Mouse (Mus musculus): ENCODE data around the gene Mtif2. TPM values are rescaled to one million over a fixed set of nuclear protein-coding genes. Genes with fewer than 3 reads are reported as not detected.

The Mtif2 gene
- polyA plus RNA-seq (2015; fragmentation: Nextera tagmentation; extraction: Ambion mirVana), result 19.9 and 30.0 TPM in 2 replicates

GRCm38 (mm10) chr11:29525988-29526794 lies at the start of gene Mtif2:
TSS of gene Mtif2 (plus strand) at chr11:29526408.
- Histone ChIP-seq H3K4me1 (replicated peaks; ENCODE audit: control insufficient read depth, insufficient read depth, low read length) (no peaks in the 10 kb centered on the region), H3K27ac (ENCODE audit: low read depth, low read length) (peak within 1 kb of the TSS; percentile 81), H3K36me3 (ENCODE audit: control insufficient read depth, insufficient read depth) (0 out of 2 replicates have a peak, but pooled peaks cover 8% of the 10 kb centered on the region), H3K4me3 (ENCODE audit: low read depth, low read length) (peak within 1 kb of the TSS; percentile 76), H3K4me2 (replicated peaks; ENCODE audit: low read depth) (peak within 1 kb of the TSS; percentile 64), H3K9ac (ENCODE audit: low read depth, low read length) (peak within 1 kb of the TSS; percentile 84), H3K9me3 (ENCODE audit: control insufficient read depth) (no peaks in the 10 kb centered on the region), H3K27me3 (replicated peaks; ENCODE audit: control insufficient read depth, insufficient read depth, low read length) (no peaks in the 10 kb centered on the region)
- peak; percentile 28; the same call in 1 of the 2 replicates for TF ChIP-seq CTCF (IDR thresholded peaks at IDR 0.05; ENCODE audit: low read depth)
- ATAC-seq, result peak; percentile 98
- WGBS, result 2% methylated on average over 47 of the region's 47 CpGs

- Histone ChIP-seq H3K9me3 (ENCODE audit: control insufficient read depth) (no peaks in the 10 kb centered on the region), H3K9ac (ENCODE audit: low read depth, low read length) (no peak overlapping the region), H3K4me2 (replicated peaks; ENCODE audit: low read depth) (no peak overlapping the region), H3K36me3 (ENCODE audit: control insufficient read depth, insufficient read depth) (no peaks in the 10 kb centered on the region; the same call in 1 of the 2 replicates), H3K27ac (ENCODE audit: low read depth, low read length) (no peak overlapping the region), H3K27me3 (replicated peaks; ENCODE audit: control insufficient read depth, insufficient read depth, low read length) (no peaks in the 10 kb centered on the region), H3K4me3 (ENCODE audit: low read depth, low read length) (no peak overlapping the region), H3K4me1 (replicated peaks; ENCODE audit: control insufficient read depth, insufficient read depth, low read length) (no peaks in the 10 kb centered on the region)
- 90% methylated on average over 1 of the region's 1 CpGs for WGBS
- no peak for TF ChIP-seq CTCF (IDR thresholded peaks at IDR 0.05; ENCODE audit: low read depth)
- no peak for ATAC-seq
Observed at GRCm38 (mm10) chr11:29493135-29493534, 33.1 kb upstream of the Mtif2 start.

GRCm38 (mm10) chr11:29496962-29497361 lies 29.2 kb upstream of the Mtif2 start:
- H3K27me3 ChIP-seq (replicated peaks; ENCODE audit: control insufficient read depth, insufficient read depth, low read length), result no peaks in the 10 kb centered on the region
- no peaks in the 10 kb centered on the region for H3K36me3 ChIP-seq (ENCODE audit: control insufficient read depth, insufficient read depth)
- 75% methylated on average over 3 of the region's 3 CpGs for WGBS

GRCm38 (mm10) chr11:29503948-29504893 lies 22.0 kb upstream of the Mtif2 start:
- no peak for ATAC-seq
- TF ChIP-seq CTCF (IDR thresholded peaks at IDR 0.05; ENCODE audit: low read depth), result no peak
- Histone ChIP-seq H3K4me1 (replicated peaks; ENCODE audit: control insufficient read depth, insufficient read depth, low read length) (no peaks in the 10 kb centered on the region), H3K27me3 (replicated peaks; ENCODE audit: control insufficient read depth, insufficient read depth, low read length) (no peaks in the 10 kb centered on the region), H3K36me3 (ENCODE audit: control insufficient read depth, insufficient read depth) (peaks cover 8% of the 10 kb centered on the region; the same call in 1 of the 2 replicates), H3K4me3 (ENCODE audit: low read depth, low read length) (no peak overlapping the region), H3K4me2 (replicated peaks; ENCODE audit: low read depth) (no peak overlapping the region), H3K9me3 (ENCODE audit: control insufficient read depth) (no peaks in the 10 kb centered on the region), H3K27ac (ENCODE audit: low read depth, low read length) (no peak overlapping the region), H3K9ac (ENCODE audit: low read depth, low read length) (no peak overlapping the region)
- WGBS, result 85% methylated on average over 10 of the region's 10 CpGs

More at GRCm38 (mm10) chr11:29496962-29497361, 29.2 kb upstream of the Mtif2 start:
- H3K27ac ChIP-seq (ENCODE audit: low read depth, low read length), result no peak overlapping the region
- H3K4me2 ChIP-seq (replicated peaks; ENCODE audit: low read depth), result no peak overlapping the region
- no peaks in the 10 kb centered on the region for H3K4me1 ChIP-seq (replicated peaks; ENCODE audit: control insufficient read depth, insufficient read depth, low read length)
- no peak overlapping the region for H3K9ac ChIP-seq (ENCODE audit: low read depth, low read length)
- no peak for TF ChIP-seq CTCF (IDR thresholded peaks at IDR 0.05; ENCODE audit: low read depth)
- no peaks in the 10 kb centered on the region for H3K9me3 ChIP-seq (ENCODE audit: control insufficient read depth)
- no peak overlapping the region for H3K4me3 ChIP-seq (ENCODE audit: low read depth, low read length)
- ATAC-seq, result no peak

GRCm38 (mm10) chr11:29504899-29505625 lies 21.1 kb upstream of the Mtif2 start:
- WGBS, result 92% methylated on average over 2 of the region's 2 CpGs
- Histone ChIP-seq H3K9ac (ENCODE audit: low read depth, low read length) (no peak overlapping the region), H3K4me2 (replicated peaks; ENCODE audit: low read depth) (no peak overlapping the region), H3K9me3 (ENCODE audit: control insufficient read depth) (no peaks in the 10 kb centered on the region), H3K27ac (ENCODE audit: low read depth, low read length) (no peak overlapping the region), H3K36me3 (ENCODE audit: control insufficient read depth, insufficient read depth) (peaks cover 8% of the 10 kb centered on the region; the same call in 1 of the 2 replicates), H3K4me1 (replicated peaks; ENCODE audit: control insufficient read depth, insufficient read depth, low read length) (no peaks in the 10 kb centered on the region), H3K4me3 (ENCODE audit: low read depth, low read length) (no peak overlapping the region), H3K27me3 (replicated peaks; ENCODE audit: control insufficient read depth, insufficient read depth, low read length) (no peaks in the 10 kb centered on the region)
- no peak for TF ChIP-seq CTCF (IDR thresholded peaks at IDR 0.05; ENCODE audit: low read depth)
- ATAC-seq, result no peak

All from intestine, postnatal 0 days (tissue).